Mouse (Mus musculus) limb, embryonic 15.5 days (tissue): ENCODE measurements around the gene Obscn. TPM values are rescaled to one million over a fixed set of nuclear protein-coding genes. Genes with fewer than 3 reads are reported as not detected.

Experiments
- ATAC-seq: fragments of 200-750 bp; cut with Nextera tagmentation; 2 replicates; pipeline ENCODE4 v1.8.0; 2017; ENCODE audit warnings: low read depth, moderate TSS enrichment; ENCODE audit not compliant: insufficient number of reproducible peaks, low FRiP score, low TSS enrichment
- H3K27ac ChIP-seq: fragments of 300-500 bp; sonication (generic); 2 replicates; pipeline ENCODE4 v1.5.1; 2015; ENCODE audit warnings: moderate library complexity, mild to moderate bottlenecking, inconsistent platforms
- H3K27me3 ChIP-seq: fragments of 300-500 bp; sonication (generic); 2 replicates; pipeline ENCODE4 v1.6.1; 2015; ENCODE audit warnings: inconsistent platforms
- H3K36me3 ChIP-seq: fragments of 300-500 bp; sonication (generic); 2 replicates; pipeline ENCODE4 v1.6.1; 2015; ENCODE audit warnings: inconsistent platforms
- H3K4me1 ChIP-seq: fragments of 300-500 bp; sonication (generic); 2 replicates; pipeline ENCODE4 v1.6.1; 2015; ENCODE audit warnings: inconsistent platforms
- H3K4me2 ChIP-seq: fragments of 300-500 bp; sonication (generic); 2 replicates; pipeline ENCODE4 v1.6.1; 2015; ENCODE audit warnings: mild to moderate bottlenecking, inconsistent platforms
- H3K4me3 ChIP-seq: fragments of 300-500 bp; sonication (generic); 2 replicates; pipeline ENCODE4 v1.5.1; 2015; ENCODE audit warnings: mild to moderate bottlenecking, inconsistent platforms
- H3K9ac ChIP-seq: fragments of 300-500 bp; sonication (generic); 2 replicates; pipeline ENCODE4 v1.6.1; 2015; ENCODE audit warnings: inconsistent platforms
- H3K9me3 ChIP-seq: fragments of 300-500 bp; sonication (generic); 2 replicates; pipeline ENCODE4 v1.6.1; 2016; ENCODE audit warnings: inconsistent platforms
- whole genome bisulfite sequencing: fragments of 180-500 bp; shearing (Covaris S2); methylation state at CpG from one replicate; pipeline ENCODE4 v1.1.7; 2015; 5-methylcytosine and 5-hydroxymethylcytosine counted together
- polyA plus RNA-seq: library from polyadenylated mRNA; unstranded; fragments of >200 nt; fragmentation: Nextera tagmentation; extraction: Ambion mirVana; gene quantifications from 2 replicates; pipeline ENCODE4 v1.2.1, GENCODE M21; 2015

Gene Obscn
- polyA plus RNA-seq, 1 experiment from 2014 or later = 2.2 TPM

DNA sequence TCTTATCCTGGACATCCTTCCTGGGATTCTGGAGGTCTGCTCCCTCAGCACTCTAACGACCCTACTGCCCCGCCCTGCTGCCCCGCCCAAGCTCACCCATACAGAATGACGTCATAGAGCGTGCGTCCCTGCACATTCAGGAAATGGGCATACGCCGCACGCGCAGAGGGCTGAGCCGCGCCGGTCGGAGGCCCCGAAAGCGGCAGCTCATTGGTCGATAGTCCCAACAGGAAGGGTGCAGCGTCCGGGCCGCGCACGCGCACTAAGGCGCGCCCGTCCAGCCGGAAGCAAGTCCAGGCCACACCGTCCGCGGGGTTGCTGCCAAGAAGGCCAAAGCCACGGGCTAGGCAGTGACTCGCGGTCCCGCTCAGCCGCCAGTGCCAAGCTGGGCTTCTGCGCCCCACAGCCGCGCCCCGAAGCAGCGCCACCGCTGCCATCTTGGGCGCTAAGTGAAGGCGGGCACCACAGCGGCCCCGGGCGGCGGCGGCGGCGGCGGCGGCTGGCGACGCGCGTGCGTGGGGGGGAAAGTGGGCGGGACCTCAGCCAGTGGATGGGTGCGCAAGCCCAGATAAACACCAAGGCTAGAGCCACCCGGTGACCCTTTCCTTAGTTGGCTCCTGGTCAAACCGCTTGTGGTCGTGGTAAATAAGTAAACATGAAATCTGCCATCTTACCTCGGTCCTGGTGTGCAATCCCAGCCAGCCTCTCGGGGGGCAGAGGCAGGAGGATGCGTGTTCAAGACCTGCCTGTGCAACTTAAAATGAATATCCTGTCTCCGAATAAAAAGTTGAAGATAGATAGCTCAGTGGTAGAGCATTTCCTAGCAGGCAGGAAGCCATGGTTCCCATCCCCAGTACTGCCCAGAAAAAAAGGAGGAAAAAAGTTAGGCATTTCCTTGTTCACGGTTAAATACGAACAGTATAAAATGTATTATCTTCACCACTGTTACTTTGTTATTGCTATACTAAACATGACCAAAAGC is 27.3 kb upstream of the Obscn start, which contains the start of gene Iba57:
TSS of gene Iba57 (minus strand) at position 485 of the 982 bp plus-strand sequence.
- Histone ChIP-seq H3K4me3 (peak within 1 kb of the TSS; percentile 66), H3K27ac (peak within 1 kb of the TSS; percentile 99), H3K9me3 (no peaks in the 10 kb centered on the region), H3K27me3 (no peaks in the 10 kb centered on the region), H3K9ac (peak within 1 kb of the TSS; percentile 79), H3K4me2 (peak within 1 kb of the TSS; percentile 68), H3K4me1 (peaks cover 9% of the 10 kb centered on the region), H3K36me3 (peaks cover 2% of the 10 kb centered on the region)
- WGBS = 2% methylated on average over 68 of the region's 68 CpGs
- ATAC-seq = peak; percentile 97

- H3K4me2 ChIP-seq = peak overlapping the region; percentile 68
- H3K9me3 ChIP-seq = no peaks in the 10 kb centered on the region
- peaks cover 9% of the 10 kb centered on the region for H3K4me1 ChIP-seq
- no peaks in the 10 kb centered on the region for H3K27me3 ChIP-seq
- 56% methylated on average over 9 of the region's 9 CpGs for WGBS
- no peak for ATAC-seq
- peak overlapping the region; percentile 11; the same call in 1 of the 2 replicates for H3K9ac ChIP-seq
- H3K36me3 ChIP-seq = peaks cover 11% of the 10 kb centered on the region
- H3K4me3 ChIP-seq = peak overlapping the region; percentile 66
- peak overlapping the region; percentile 99 for H3K27ac ChIP-seq
These were observed 26.4 kb upstream of the Obscn start for GRCm38 (mm10) chr11:59162443-59163254.

DNA sequence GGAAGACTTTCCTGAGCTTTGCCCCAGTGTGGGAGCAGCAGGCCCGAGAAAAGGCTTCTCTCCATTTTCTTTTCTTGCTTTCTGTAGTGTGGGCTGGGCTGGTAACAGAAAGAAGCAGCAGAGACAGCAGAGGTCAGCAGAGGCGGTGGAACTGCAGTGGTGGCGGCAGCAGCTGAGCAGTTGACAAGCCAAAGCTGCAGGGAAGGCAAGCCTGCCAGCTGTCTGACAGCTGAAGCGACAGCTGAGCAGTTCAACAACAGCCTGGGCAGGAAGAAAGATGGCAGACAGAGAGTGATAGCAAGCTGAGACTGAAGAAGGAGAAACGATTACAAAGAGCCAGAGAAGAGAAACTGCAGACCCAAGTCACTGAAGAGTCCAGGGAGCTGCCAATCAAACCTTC is 25.2 kb upstream of the Obscn start:
- WGBS = 73% methylated on average over 5 of the region's 5 CpGs
- H3K27ac ChIP-seq = 0 out of 2 replicates have a peak overlapping the region, but pooled peaks have one; percentile 27

DNA sequence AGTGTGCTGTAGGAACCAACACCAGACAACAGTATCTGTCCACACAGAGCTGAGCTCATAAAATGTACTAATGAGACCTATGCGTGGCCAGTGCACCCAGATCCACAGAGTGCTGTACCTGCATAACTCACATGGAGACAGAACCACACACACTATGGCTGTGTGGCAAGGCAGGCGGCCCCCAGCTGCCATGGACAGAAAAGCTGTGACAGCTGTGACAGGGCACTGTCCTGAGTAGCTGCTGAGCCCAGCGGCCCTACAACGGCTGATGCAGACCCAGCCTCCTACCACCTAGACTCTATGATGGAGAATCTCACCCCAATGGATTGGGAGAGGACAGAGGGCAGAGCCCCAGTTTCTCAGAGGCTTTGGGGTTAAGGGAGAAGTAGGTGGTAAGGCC is 23.4 kb upstream of the Obscn start:
- Histone ChIP-seq H3K9me3 (no peaks in the 10 kb centered on the region), H3K4me1 (peaks cover 9% of the 10 kb centered on the region)
- no peak for ATAC-seq

More for the DNA sequence above, 25.2 kb upstream of the Obscn start:
- Histone ChIP-seq H3K36me3 (peaks cover 22% of the 10 kb centered on the region), H3K27me3 (no peaks in the 10 kb centered on the region), H3K9me3 (no peaks in the 10 kb centered on the region), H3K9ac (no peak overlapping the region), H3K4me3 (no peak overlapping the region), H3K4me2 (no peak overlapping the region), H3K4me1 (peaks cover 9% of the 10 kb centered on the region)
- ATAC-seq = no peak

GRCm38 (mm10) chr11:59159099-59159498 is 22.9 kb upstream of the Obscn start:
- H3K9me3 ChIP-seq = no peaks in the 10 kb centered on the region
- H3K9ac ChIP-seq = no peak overlapping the region
- no peak overlapping the region for H3K27ac ChIP-seq
- no peak overlapping the region for H3K4me2 ChIP-seq
- peaks cover 9% of the 10 kb centered on the region for H3K4me1 ChIP-seq
- WGBS = 89% methylated on average over 13 of the region's 13 CpGs
- H3K36me3 ChIP-seq = peaks cover 30% of the 10 kb centered on the region
- H3K27me3 ChIP-seq = no peaks in the 10 kb centered on the region
- H3K4me3 ChIP-seq = no peak overlapping the region
- ATAC-seq = no peak

More for the DNA sequence above, 23.4 kb upstream of the Obscn start:
- WGBS = 79% methylated on average over 4 of the region's 4 CpGs
- Histone ChIP-seq H3K9ac (no peak overlapping the region), H3K4me2 (no peak overlapping the region), H3K27me3 (no peaks in the 10 kb centered on the region), H3K27ac (no peak overlapping the region), H3K36me3 (peaks cover 30% of the 10 kb centered on the region), H3K4me3 (no peak overlapping the region)

DNA sequence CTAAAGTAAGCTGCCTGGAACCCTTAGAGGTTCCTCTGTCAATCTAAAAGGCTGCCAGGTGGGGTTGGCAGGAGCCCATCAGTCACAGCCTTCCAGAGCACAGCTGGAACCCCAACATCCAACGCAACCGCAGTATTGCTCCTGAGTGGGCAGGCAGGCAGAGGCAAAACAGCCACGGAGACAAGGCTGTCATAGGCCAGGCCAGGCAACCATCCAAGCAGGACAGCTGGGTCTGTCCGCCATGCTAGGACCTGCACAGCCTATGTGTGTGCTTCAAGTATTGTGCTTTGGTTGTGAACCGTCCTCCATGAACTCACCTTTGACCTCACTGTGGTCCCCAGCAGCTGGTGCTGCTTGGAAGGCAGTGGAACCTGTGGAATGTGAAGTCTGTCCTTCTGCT is 19.7 kb upstream of the Obscn start:
- H3K4me2 ChIP-seq = no peak overlapping the region
- WGBS = 86% methylated on average over 5 of the region's 5 CpGs
- H3K9me3 ChIP-seq = no peaks in the 10 kb centered on the region
- H3K4me1 ChIP-seq = no peaks in the 10 kb centered on the region
- no peak overlapping the region for H3K4me3 ChIP-seq
- no peak for ATAC-seq
- peaks cover 30% of the 10 kb centered on the region for H3K36me3 ChIP-seq
- no peaks in the 10 kb centered on the region for H3K27me3 ChIP-seq
- no peak overlapping the region for H3K9ac ChIP-seq
- no peak overlapping the region for H3K27ac ChIP-seq

GRCm38 (mm10) chr11:59154220-59154619 is 18.0 kb upstream of the Obscn start:
- ATAC-seq = no peak
- no peak overlapping the region for H3K4me3 ChIP-seq
- H3K4me1 ChIP-seq = no peaks in the 10 kb centered on the region
- H3K9me3 ChIP-seq = no peaks in the 10 kb centered on the region
- peaks cover 30% of the 10 kb centered on the region for H3K36me3 ChIP-seq
- WGBS = 82% methylated on average over 7 of the region's 7 CpGs
- no peak overlapping the region for H3K9ac ChIP-seq
- no peaks in the 10 kb centered on the region for H3K27me3 ChIP-seq
- H3K4me2 ChIP-seq = no peak overlapping the region
- no peak overlapping the region for H3K27ac ChIP-seq

DNA sequence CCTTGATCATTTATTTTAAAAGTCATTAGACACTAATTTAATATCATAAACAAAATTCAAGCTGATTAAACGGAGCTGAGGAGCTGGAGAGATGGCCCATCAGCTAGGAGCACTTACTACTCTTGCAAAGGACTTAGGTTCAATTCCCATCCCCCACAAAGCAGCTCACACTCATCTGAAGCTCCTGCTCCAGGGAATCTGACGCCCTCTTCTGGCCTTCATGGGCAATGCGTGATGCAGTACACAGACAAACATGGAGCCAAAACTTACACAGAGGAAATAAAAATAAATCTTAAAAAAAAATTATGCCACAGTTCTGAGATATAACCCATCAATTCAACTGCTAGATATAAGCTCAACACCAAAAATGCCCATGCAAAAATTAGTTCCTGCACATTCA is 15.5 kb upstream of the Obscn start:
- H3K27ac ChIP-seq = no peak overlapping the region
- no peak overlapping the region for H3K9ac ChIP-seq
- 27% methylated on average over 3 of the region's 3 CpGs for WGBS
- no peak for ATAC-seq
- H3K4me3 ChIP-seq = no peak overlapping the region
- peaks cover 11% of the 10 kb centered on the region; the same call in 1 of the 2 replicates for H3K36me3 ChIP-seq
- H3K27me3 ChIP-seq = no peaks in the 10 kb centered on the region
- no peak overlapping the region for H3K4me2 ChIP-seq
- no peaks in the 10 kb centered on the region for H3K9me3 ChIP-seq
- H3K4me1 ChIP-seq = no peaks in the 10 kb centered on the region

DNA sequence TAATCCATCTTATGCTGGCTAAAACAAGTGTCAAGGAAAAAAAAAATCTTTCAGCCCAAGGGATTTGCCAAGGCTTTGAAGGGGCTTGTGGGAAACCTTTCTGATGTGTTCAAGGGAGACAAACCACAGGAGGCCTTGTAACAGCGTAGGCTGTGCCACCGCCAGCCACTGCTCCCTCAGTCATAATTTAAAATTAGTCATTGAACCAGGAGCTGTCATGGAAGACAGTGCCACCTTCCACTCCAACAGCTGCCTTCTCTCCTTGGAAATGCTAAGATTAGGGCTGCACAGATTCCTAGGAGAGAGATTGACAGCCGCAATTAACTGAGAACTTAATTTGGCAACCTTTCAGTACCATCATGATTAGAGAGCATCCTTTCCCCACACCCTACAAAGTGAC is 13.1 kb upstream of the Obscn start:
- Histone ChIP-seq H3K4me3 (no peak overlapping the region), H3K4me2 (no peak overlapping the region), H3K27me3 (no peaks in the 10 kb centered on the region), H3K9ac (no peak overlapping the region), H3K36me3 (no peaks in the 10 kb centered on the region), H3K4me1 (no peaks in the 10 kb centered on the region), H3K9me3 (no peaks in the 10 kb centered on the region), H3K27ac (no peak overlapping the region)
- no peak for ATAC-seq
- 71% methylated on average over 3 of the region's 3 CpGs for WGBS

DNA sequence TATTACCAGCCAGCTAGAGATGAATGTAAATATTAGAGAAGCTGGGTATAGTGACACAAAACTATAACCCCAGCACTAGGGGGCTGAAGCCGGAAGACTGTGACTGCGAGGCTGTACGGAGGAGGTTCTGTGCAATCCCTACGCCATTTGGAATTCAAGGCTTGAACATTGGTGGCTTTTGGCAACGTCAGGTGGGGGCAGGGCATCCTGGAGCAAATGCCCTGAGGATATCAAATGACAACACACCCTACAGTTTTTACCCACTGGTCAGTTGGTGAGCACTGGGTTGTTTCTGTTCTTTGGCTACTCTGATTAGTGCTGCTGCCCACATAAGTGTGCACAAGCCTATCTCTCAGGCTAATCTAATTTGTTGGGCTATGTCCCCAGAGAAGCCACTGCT is 6.8 kb upstream of the Obscn start:
- H3K4me3 ChIP-seq = no peak overlapping the region
- no peak overlapping the region for H3K4me2 ChIP-seq
- no peak overlapping the region for H3K9ac ChIP-seq
- H3K4me1 ChIP-seq = peaks cover 2% of the 10 kb centered on the region; the same call in 1 of the 2 replicates
- H3K36me3 ChIP-seq = no peaks in the 10 kb centered on the region
- no peak for ATAC-seq
- WGBS = 67% methylated on average over 5 of the region's 5 CpGs
- H3K9me3 ChIP-seq = no peaks in the 10 kb centered on the region
- H3K27ac ChIP-seq = no peak overlapping the region
- peaks cover 7% of the 10 kb centered on the region for H3K27me3 ChIP-seq

DNA sequence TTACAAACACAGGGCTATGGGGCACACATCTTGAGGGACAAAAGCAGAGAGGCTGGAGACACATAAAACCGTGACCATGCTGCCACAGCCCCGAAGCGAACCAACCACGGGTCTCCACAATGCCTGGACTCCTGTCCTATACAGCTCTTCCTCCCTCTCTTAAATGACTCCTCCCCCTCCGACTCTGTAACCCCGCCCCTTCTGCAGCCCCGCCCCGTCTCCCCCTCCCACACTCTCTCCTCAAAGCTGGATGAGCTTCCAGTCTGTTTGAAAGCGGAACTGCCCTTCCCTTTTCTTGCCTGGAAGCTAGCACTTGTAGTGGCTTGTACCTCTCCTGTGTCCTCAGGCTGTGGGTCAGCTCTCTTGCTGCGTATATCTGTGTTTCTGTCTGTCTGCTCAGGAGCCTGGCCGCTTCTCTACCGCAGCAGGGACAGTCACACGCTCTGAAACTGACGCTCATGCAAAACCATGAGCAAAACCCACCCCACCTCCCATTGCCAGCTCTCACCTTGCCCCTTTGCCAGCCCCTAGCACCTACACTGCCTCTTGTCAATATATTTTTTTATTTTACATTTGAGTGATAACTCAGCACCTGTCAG is 5.7 kb upstream of the Obscn start:
- Histone ChIP-seq H3K4me1 (peaks cover 2% of the 10 kb centered on the region; the same call in 1 of the 2 replicates), H3K36me3 (no peaks in the 10 kb centered on the region), H3K27me3 (peaks cover 18% of the 10 kb centered on the region), H3K9me3 (no peaks in the 10 kb centered on the region), H3K4me2 (peak overlapping the region; percentile 29; the same call in 1 of the 2 replicates), H3K4me3 (no peak overlapping the region), H3K27ac (no peak overlapping the region), H3K9ac (no peak overlapping the region)
- 11% methylated on average over 14 of the region's 14 CpGs for WGBS
- ATAC-seq = no peak
